17 mouse cellular contexts compared by ENCODE assay signal in genomic region chr1:55949606-55950005, GRCm38 (mm10).
"Had no signal": no experiment of that assay in that cellular context is flagged by ENCODE, and none has a peak within 500 bp of the region (broad histone marks: within the 10 kb centered on the region; RNA-seq: fewer than 3 reads in every experiment).

No protein-coding gene starts in this region.

- H3K9ac ChIP-seq: neural tube, embryonic 12.5 days; neural tube, embryonic 13.5 days; neural tube, embryonic 15.5 days; stomach, embryonic 15.5 days had no signal

- H3K27me3 ChIP-seq: neural tube, embryonic 12.5 days; neural tube, embryonic 13.5 days; stomach, embryonic 15.5 days had no signal

- H3K4me3 ChIP-seq: neural tube, embryonic 12.5 days; neural tube, embryonic 13.5 days; neural tube, embryonic 15.5 days; stomach, embryonic 15.5 days had no signal

- H3K4me1 ChIP-seq: neural tube, embryonic 12.5 days; neural tube, embryonic 13.5 days; neural tube, embryonic 15.5 days; stomach, embryonic 15.5 days had no signal

- H3K36me3 ChIP-seq: neural tube, embryonic 12.5 days; neural tube, embryonic 13.5 days; neural tube, embryonic 15.5 days; stomach, embryonic 15.5 days had no signal

- H3K4me2 ChIP-seq: neural tube, embryonic 12.5 days; neural tube, embryonic 13.5 days; neural tube, embryonic 15.5 days; stomach, embryonic 15.5 days had no signal

- DNase-seq: retina, postnatal 1 day; right cerebral cortex, adult 18-20 months; right cerebral cortex, postnatal 14 days; right cerebral cortex, postnatal 25 days; right cerebral cortex, postnatal 4 days; spleen, adult 18-20 months; thymus, adult 18-20 months; thymus, adult 2 months; thymus, postnatal 14 days; thymus, postnatal 25 days; thymus, postnatal 36 days; thymus, postnatal 4 days had no signal

- H3K27ac ChIP-seq: neural tube, embryonic 12.5 days; neural tube, embryonic 13.5 days; neural tube, embryonic 15.5 days; stomach, embryonic 15.5 days; stomach, postnatal 0 days had no signal

- H3K9me3 ChIP-seq: neural tube, embryonic 12.5 days; neural tube, embryonic 13.5 days; neural tube, embryonic 15.5 days; stomach, embryonic 15.5 days had no signal
